Mouse (Mus musculus) embryonic facial prominence, embryonic 13.5 days (tissue): ENCODE data around the gene Gadd45g. TPM values are rescaled to one million over a fixed set of nuclear protein-coding genes. Genes with fewer than 3 reads are reported as not detected.

ENCODE experiments used
- ATAC-seq: fragments of 200-750 bp; cut with Nextera tagmentation; 2 replicates; pipeline ENCODE4 v1.8.0; 2017; ENCODE audit warnings: low read depth; ENCODE audit not compliant: insufficient number of reproducible peaks, insufficient read depth, low FRiP score, low TSS enrichment
- H3K27ac ChIP-seq: fragments of 300-500 bp; sonication (generic); 2 replicates; pipeline ENCODE4 v1.5.1; 2015; ENCODE audit warnings: moderate library complexity, mild to moderate bottlenecking, inconsistent platforms
- H3K27me3 ChIP-seq: fragments of 300-500 bp; sonication (generic); 2 replicates; pipeline ENCODE4 v1.6.1; 2015; ENCODE audit warnings: mild to moderate bottlenecking, inconsistent platforms
- H3K36me3 ChIP-seq: fragments of 300-500 bp; sonication (generic); 2 replicates; pipeline ENCODE4 v1.6.1; 2015; ENCODE audit warnings: mild to moderate bottlenecking, inconsistent platforms
- H3K4me1 ChIP-seq: fragments of 300-500 bp; sonication (generic); 2 replicates; pipeline ENCODE4 v1.6.1; 2015; ENCODE audit warnings: inconsistent platforms
- H3K4me2 ChIP-seq: fragments of 300-500 bp; sonication (generic); 2 replicates; pipeline ENCODE4 v1.6.1; 2015; ENCODE audit warnings: moderate library complexity, mild to moderate bottlenecking, inconsistent platforms
- H3K4me3 ChIP-seq: fragments of 300-500 bp; sonication (generic); 2 replicates; pipeline ENCODE4 v1.5.1; 2015; ENCODE audit warnings: mild to moderate bottlenecking, inconsistent platforms
- H3K9ac ChIP-seq: fragments of 300-500 bp; sonication (generic); 2 replicates; pipeline ENCODE4 v1.6.1; 2015; ENCODE audit warnings: mild to moderate bottlenecking, inconsistent platforms
- H3K9me3 ChIP-seq: fragments of 300-500 bp; sonication (generic); 2 replicates; pipeline ENCODE4 v1.6.1; 2016; ENCODE audit warnings: inconsistent platforms
- WGBS: fragments of 180-500 bp; shearing (Covaris S2); methylation state at CpG from one replicate; pipeline ENCODE4 v1.1.7; 2015; ENCODE audit warnings: mixed read lengths; 5-methylcytosine and 5-hydroxymethylcytosine counted together
- polyA plus RNA-seq: library from polyadenylated mRNA; unstranded; fragments of >200 nt; fragmentation: Nextera tagmentation; extraction: Ambion mirVana; gene quantifications from 2 replicates; pipeline ENCODE4 v1.2.1, GENCODE M21; 2015

Gene Gadd45g
- 50.6 and 55.5 TPM in 2 replicates for polyA plus RNA-seq

- WGBS = under 1% methylated on average over 31 of the region's 31 CpGs
- H3K36me3 ChIP-seq = no peaks in the 10 kb centered on the region
- peaks cover 11% of the 10 kb centered on the region; the same call in 1 of the 2 replicates for H3K27me3 ChIP-seq
- peak within 1 kb of the TSS; percentile 66 for H3K4me3 ChIP-seq
- peak within 1 kb of the TSS; percentile 96 for H3K4me2 ChIP-seq
- peak within 1 kb of the TSS; percentile 80 for H3K9ac ChIP-seq
- H3K4me1 ChIP-seq = peaks cover 58% of the 10 kb centered on the region
- H3K9me3 ChIP-seq = no peaks in the 10 kb centered on the region
- ATAC-seq = peak; percentile 80
- H3K27ac ChIP-seq = peak within 1 kb of the TSS; percentile 78
These were observed at the start of gene Gadd45g for GRCm38 (mm10) chr13:51846301-51846867. Gene Gadd45g (plus strand): TSS chr13:51846678.

- peaks cover 6% of the 10 kb centered on the region; the same call in 1 of the 2 replicates for H3K4me1 ChIP-seq
- no peak for ATAC-seq
- no peaks in the 10 kb centered on the region for H3K27me3 ChIP-seq
- 53% methylated on average over 8 of the region's 8 CpGs for WGBS
- no peak overlapping the region for H3K27ac ChIP-seq
- no peaks in the 10 kb centered on the region for H3K36me3 ChIP-seq
- H3K9ac ChIP-seq = no peak overlapping the region
- H3K4me2 ChIP-seq = no peak overlapping the region
- no peak overlapping the region for H3K4me3 ChIP-seq
- H3K9me3 ChIP-seq = no peaks in the 10 kb centered on the region
These were observed 48.4 kb upstream of the Gadd45g start for GRCm38 (mm10) chr13:51797899-51798746.

GRCm38 (mm10) chr13:51799735-51800522 is 46.5 kb upstream of the Gadd45g start:
- no peak for ATAC-seq
- no peaks in the 10 kb centered on the region for H3K36me3 ChIP-seq
- 80% methylated on average over 16 of the region's 16 CpGs for whole genome bisulfite sequencing
- no peaks in the 10 kb centered on the region for H3K27me3 ChIP-seq
- H3K4me1 ChIP-seq = peaks cover 6% of the 10 kb centered on the region; the same call in 1 of the 2 replicates
- no peak overlapping the region for H3K9ac ChIP-seq
- H3K27ac ChIP-seq = no peak overlapping the region
- H3K9me3 ChIP-seq = no peaks in the 10 kb centered on the region
- H3K4me2 ChIP-seq = no peak overlapping the region
- no peak overlapping the region for H3K4me3 ChIP-seq

- Histone ChIP-seq H3K9ac (no peak overlapping the region), H3K4me1 (peaks cover 11% of the 10 kb centered on the region), H3K36me3 (no peaks in the 10 kb centered on the region), H3K4me2 (no peak overlapping the region), H3K27me3 (no peaks in the 10 kb centered on the region), H3K4me3 (no peak overlapping the region), H3K27ac (no peak overlapping the region; the same call in 1 of the 2 replicates), H3K9me3 (no peaks in the 10 kb centered on the region)
- WGBS = 38% methylated on average over 9 of the region's 9 CpGs
- no peak for ATAC-seq
These were observed 45.6 kb upstream of the Gadd45g start for GRCm38 (mm10) chr13:51800921-51801320.

- Histone ChIP-seq H3K27ac (no peak overlapping the region), H3K36me3 (no peaks in the 10 kb centered on the region), H3K9me3 (no peaks in the 10 kb centered on the region), H3K4me1 (peaks cover 23% of the 10 kb centered on the region), H3K4me2 (no peak overlapping the region), H3K9ac (no peak overlapping the region), H3K27me3 (no peaks in the 10 kb centered on the region), H3K4me3 (no peak overlapping the region)
- ATAC-seq = no peak
- 77% methylated on average over 4 of the region's 4 CpGs for WGBS
These were observed 40.8 kb upstream of the Gadd45g start for GRCm38 (mm10) chr13:51805634-51806033.

- Histone ChIP-seq H3K4me2 (no peak overlapping the region), H3K4me1 (peaks cover 18% of the 10 kb centered on the region), H3K9me3 (no peaks in the 10 kb centered on the region), H3K27ac (no peak overlapping the region), H3K36me3 (no peaks in the 10 kb centered on the region), H3K4me3 (no peak overlapping the region), H3K27me3 (no peaks in the 10 kb centered on the region), H3K9ac (no peak overlapping the region)
- WGBS = 84% methylated on average over 15 of the region's 15 CpGs
- ATAC-seq = no peak
These were observed 40.3 kb upstream of the Gadd45g start for GRCm38 (mm10) chr13:51806220-51806619.

GRCm38 (mm10) chr13:51808141-51808540 is 38.3 kb upstream of the Gadd45g start:
- WGBS = 27% methylated on average over 12 of the region's 12 CpGs
- Histone ChIP-seq H3K9me3 (no peaks in the 10 kb centered on the region), H3K9ac (no peak overlapping the region), H3K36me3 (no peaks in the 10 kb centered on the region), H3K4me3 (no peak overlapping the region), H3K4me2 (peak overlapping the region; percentile 9; the same call in 1 of the 2 replicates), H3K27me3 (no peaks in the 10 kb centered on the region), H3K27ac (no peak overlapping the region), H3K4me1 (peaks cover 18% of the 10 kb centered on the region)
- ATAC-seq = no peak

GRCm38 (mm10) chr13:51813621-51814615 is 32.6 kb upstream of the Gadd45g start:
- ATAC-seq = no peak

GRCm38 (mm10) chr13:51814646-51815045 is 31.8 kb upstream of the Gadd45g start:
- 79% methylated on average over 6 of the region's 6 CpGs for WGBS
- Histone ChIP-seq H3K4me3 (no peak overlapping the region), H3K4me1 (peaks cover 35% of the 10 kb centered on the region), H3K27me3 (no peaks in the 10 kb centered on the region), H3K9ac (no peak overlapping the region), H3K4me2 (no peak overlapping the region), H3K9me3 (no peaks in the 10 kb centered on the region), H3K27ac (no peak overlapping the region), H3K36me3 (no peaks in the 10 kb centered on the region)
- ATAC-seq = no peak

More at GRCm38 (mm10) chr13:51813621-51814615, 32.6 kb upstream of the Gadd45g start:
- H3K4me3 ChIP-seq = no peak overlapping the region
- no peaks in the 10 kb centered on the region for H3K36me3 ChIP-seq
- peaks cover 35% of the 10 kb centered on the region for H3K4me1 ChIP-seq
- WGBS = 52% methylated on average over 10 of the region's 10 CpGs
- no peak overlapping the region for H3K9ac ChIP-seq
- H3K27me3 ChIP-seq = no peaks in the 10 kb centered on the region
- H3K4me2 ChIP-seq = no peak overlapping the region
- no peaks in the 10 kb centered on the region for H3K9me3 ChIP-seq
- H3K27ac ChIP-seq = no peak overlapping the region; the same call in 1 of the 2 replicates

- Histone ChIP-seq H3K9me3 (no peaks in the 10 kb centered on the region), H3K36me3 (no peaks in the 10 kb centered on the region), H3K9ac (no peak overlapping the region), H3K4me3 (no peak overlapping the region), H3K27ac (peak overlapping the region; percentile 83), H3K27me3 (no peaks in the 10 kb centered on the region), H3K4me1 (peaks cover 35% of the 10 kb centered on the region), H3K4me2 (no peak overlapping the region)
- no peak for ATAC-seq
- 49% methylated on average over 9 of the region's 9 CpGs for WGBS
These were observed 30.5 kb upstream of the Gadd45g start for GRCm38 (mm10) chr13:51815865-51816504.
